Mouse (Mus musculus): ENCODE measurements around the gene Gm5861. TPM values are rescaled to one million over a fixed set of nuclear protein-coding genes. Genes with fewer than 3 reads are reported as not detected.
"Not testable (repeated sequence)": the region's sequence is repeated elsewhere in the genome, so short reads cannot be mapped to it uniquely, and the experiment has no call there.

Gm5861 gene
- not detected for total RNA-seq (2021)

DNA sequence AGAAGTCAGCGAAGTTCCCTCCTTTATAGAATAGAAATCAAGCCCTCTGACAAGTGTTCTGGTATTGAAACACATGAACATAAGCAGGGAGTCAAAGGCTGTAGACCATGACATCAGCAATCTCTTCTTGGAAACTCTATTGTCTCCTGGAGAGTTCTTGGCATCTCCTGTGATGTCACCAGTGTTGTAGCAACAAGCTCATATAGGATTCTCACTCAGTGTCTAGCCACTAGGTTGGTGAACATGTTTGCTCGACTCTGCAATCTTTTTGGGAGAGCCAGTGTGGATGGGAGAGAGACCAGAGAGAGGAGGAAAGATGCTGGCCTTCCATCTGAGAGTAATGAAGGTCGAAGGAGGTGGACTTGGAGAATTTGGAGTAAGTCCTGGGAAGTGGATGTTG, at the start of gene Gm5861:
Gene Gm5861, plus strand, starts transcription at position 301 of the 400 bp plus-strand sequence.
- intact Hi-C loops (cut with DNase I); DNase-seq (ENCODE audit: low spot score in 2 of 2): not testable (repeated sequence)

DNA sequence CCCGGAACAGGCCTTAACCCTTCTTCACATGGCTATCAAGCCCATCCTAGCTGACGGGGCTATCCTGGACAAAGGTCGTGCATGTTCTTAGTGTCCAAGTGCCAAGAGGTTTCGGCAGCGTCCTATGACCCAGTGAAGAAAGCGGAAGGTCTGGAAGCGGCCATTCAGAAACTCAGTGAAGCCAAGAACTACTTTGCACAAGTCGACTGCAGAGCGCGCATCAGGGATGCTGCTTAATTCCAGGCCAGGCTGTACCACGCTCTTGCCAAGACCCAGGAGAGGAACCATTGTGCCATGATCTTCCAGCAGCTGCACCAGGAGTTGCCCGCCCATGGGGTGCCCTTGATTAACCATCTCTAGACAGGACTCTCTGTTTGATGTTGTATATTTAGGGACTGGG, 44.8 kb upstream of the Gm5861 start:
- DNase-seq (ENCODE audit: low spot score in 2 of 2); intact Hi-C loops (cut with DNase I): not testable (repeated sequence)

Other genes with a start within 250 kb of the Gm5861 start
- gene Gm8871, start 235.3 kb upstream of the Gm5861 start, total RNA-seq (2021): not detected
- gene Gm8857, start 235.3 kb upstream of the Gm5861 start, total RNA-seq (2021): not detected
- gene Gm8879, start 55.4 kb upstream of the Gm5861 start, total RNA-seq (2021): not detected
- gene Gm8890, start 73.0 kb downstream of the Gm5861 start, total RNA-seq (2021): not detected
- gene Speer1, start 158.4 kb downstream of the Gm5861 start, total RNA-seq (2021): not detected
- not detected for gene Gm8897, start 233.3 kb downstream of the Gm5861 start, total RNA-seq (2021)

All from left cerebral cortex, postnatal 25 days (tissue).